Mouse (Mus musculus): ENCODE data around the gene Nkap.
A peak's percentile ranks its signal among the peaks of the same experiment; 100 is the strongest.
"Not testable (repeated sequence)": the region's sequence is repeated elsewhere in the genome, so short reads cannot be mapped to it uniquely, and the experiment has no call there.

Gene Nkap

GRCm38 (mm10) chrX:37126671-37127358 lies at the start of gene Nkap:
Nkap (plus strand) TSS chrX:37126795.
- peak; percentile 78 for DNase-seq (ENCODE audit: low spot score)

GRCm38 (mm10) chrX:37080345-37080744 lies 46.2 kb upstream of the Nkap start:
- DNase-seq (ENCODE audit: low spot score): not testable (repeated sequence)

GRCm38 (mm10) chrX:37081194-37081593 lies 45.4 kb upstream of the Nkap start:
- DNase-seq (ENCODE audit: low spot score): no peak

GRCm38 (mm10) chrX:37084318-37084926 lies 42.2 kb upstream of the Nkap start:
- peak; percentile 36 for DNase-seq (ENCODE audit: low spot score)

GRCm38 (mm10) chrX:37084927-37085660 lies 41.5 kb upstream of the Nkap start, which contains the start of gene Rpl39:
Rpl39 (minus strand) TSS chrX:37085402.
- peak; percentile 89 for DNase-seq (ENCODE audit: low spot score)

GRCm38 (mm10) chrX:37085665-37086064 lies 40.9 kb upstream of the Nkap start:
- no peak for DNase-seq (ENCODE audit: low spot score)

GRCm38 (mm10) chrX:37088778-37089177 lies 37.8 kb upstream of the Nkap start:
- no peak for DNase-seq (ENCODE audit: low spot score)

GRCm38 (mm10) chrX:37091457-37091856 lies 35.1 kb upstream of the Nkap start:
- no peak for DNase-seq (ENCODE audit: low spot score)

GRCm38 (mm10) chrX:37095106-37095768 lies 31.4 kb upstream of the Nkap start:
- DNase-seq (ENCODE audit: low spot score): no peak

- no peak for DNase-seq (ENCODE audit: low spot score)
Observed at GRCm38 (mm10) chrX:37098681-37099080, 27.9 kb upstream of the Nkap start.

GRCm38 (mm10) chrX:37103826-37104225 lies 22.8 kb upstream of the Nkap start:
- DNase-seq (ENCODE audit: low spot score): no peak

GRCm38 (mm10) chrX:37109526-37110192 lies 16.9 kb upstream of the Nkap start:
- no peak for DNase-seq (ENCODE audit: low spot score)

GRCm38 (mm10) chrX:37110193-37110880 lies 16.3 kb upstream of the Nkap start, which contains the start of gene Upf3b:
Upf3b (minus strand) TSS chrX:37110322.
- peak; percentile 95 for DNase-seq (ENCODE audit: low spot score)

- no peak for DNase-seq (ENCODE audit: low spot score)
Observed at GRCm38 (mm10) chrX:37110881-37111193, 15.8 kb upstream of the Nkap start.

GRCm38 (mm10) chrX:37117085-37117484 lies 9.5 kb upstream of the Nkap start:
- DNase-seq (ENCODE audit: low spot score): no peak

- DNase-seq (ENCODE audit: low spot score): no peak
Observed at GRCm38 (mm10) chrX:37119585-37119984, 7.0 kb upstream of the Nkap start.

GRCm38 (mm10) chrX:37120212-37120611 lies 6.4 kb upstream of the Nkap start:
- DNase-seq (ENCODE audit: low spot score): no peak

GRCm38 (mm10) chrX:37125511-37125910 lies 1.1 kb upstream of the Nkap start:
- DNase-seq (ENCODE audit: low spot score): no peak

- peak; percentile 64 for DNase-seq (ENCODE audit: low spot score)
Observed at GRCm38 (mm10) chrX:37141732-37142131, 15.1 kb downstream of the Nkap start.

- not testable (repeated sequence) for DNase-seq (ENCODE audit: low spot score)
Observed at GRCm38 (mm10) chrX:37144498-37144897, 17.9 kb downstream of the Nkap start.

GRCm38 (mm10) chrX:37144954-37145353 lies 18.4 kb downstream of the Nkap start:
- DNase-seq (ENCODE audit: low spot score): peak; percentile 39

Measured in T-cell, adult 2 months (primary cell).